Mouse (Mus musculus): ENCODE data around the gene Gm5475. TPM values are rescaled to one million over a fixed set of nuclear protein-coding genes. Genes with fewer than 3 reads are reported as not detected.

Gm5475 gene
- total RNA-seq, 2 experiments from 2014 or later = not detected

DNA sequence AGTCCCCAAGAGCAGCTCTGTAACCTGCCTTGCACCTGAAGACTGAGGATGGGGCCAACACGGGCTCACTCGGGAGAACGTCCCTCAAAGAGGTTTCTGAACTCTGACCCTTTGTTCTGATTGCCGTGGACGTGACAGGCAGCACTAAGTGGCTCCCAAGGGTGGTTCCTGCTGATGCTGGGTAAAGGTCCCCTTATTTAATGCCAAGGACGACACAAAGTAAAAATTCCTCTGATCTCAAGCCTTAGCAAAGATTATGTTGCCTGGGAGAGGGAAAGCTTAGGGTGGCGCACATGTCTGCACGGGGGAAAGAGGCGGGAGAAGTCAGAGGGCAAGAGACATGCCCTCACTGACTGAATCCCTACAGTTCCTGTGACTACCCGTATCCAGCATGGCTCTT lies 14.6 kb downstream of the Gm5475 start:
- DNase-seq (ENCODE audit: low spot score in 2 of 2) = no peak
- Histone ChIP-seq H3K27ac (no peak overlapping the region), H3K4me3 (no peak overlapping the region)
- TF ChIP-seq CTCF (conservative IDR thresholded peaks at IDR 0.05) = no peak

DNA sequence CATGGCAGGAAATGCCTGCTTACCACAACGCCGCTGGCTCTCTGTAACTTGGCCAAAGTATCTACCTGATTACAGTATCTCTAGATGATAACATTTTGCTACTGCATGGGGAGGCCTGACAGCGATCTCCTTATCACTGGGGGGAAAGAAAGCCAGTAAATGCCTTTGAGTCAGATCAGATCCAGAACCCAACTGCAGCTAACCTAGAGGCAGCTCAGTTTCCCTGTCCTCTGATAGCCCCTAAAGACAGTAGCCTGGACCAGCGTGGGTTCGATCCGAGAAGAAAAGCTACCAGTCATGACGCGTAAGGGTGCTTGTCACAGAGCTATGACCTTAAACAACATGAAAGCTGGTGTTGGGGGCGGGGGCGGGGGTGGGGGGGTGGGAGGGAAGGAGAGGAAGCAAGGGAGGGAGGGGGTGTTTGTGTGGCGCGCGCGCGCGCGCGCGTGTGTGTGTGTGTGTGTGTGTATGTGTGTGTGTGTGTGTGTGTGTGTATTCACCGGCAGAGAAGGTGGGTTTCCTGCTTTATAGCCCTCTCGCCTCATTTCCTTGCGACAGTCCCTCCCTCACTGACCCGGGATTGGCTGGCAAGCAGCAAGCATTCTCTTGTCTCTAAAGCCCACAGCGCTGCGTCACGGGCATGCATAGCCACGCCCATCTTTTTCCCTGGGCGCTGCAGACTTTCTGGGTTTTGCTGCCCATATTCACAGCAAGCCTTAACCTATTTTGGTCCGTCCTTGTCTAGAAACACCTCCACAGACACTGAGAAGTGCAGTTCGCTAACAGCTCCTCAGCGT lies 21.4 kb downstream of the Gm5475 start:
- H3K27ac ChIP-seq = peak overlapping the region; percentile 84
- H3K4me3 ChIP-seq = peak overlapping the region; percentile 55
- no peak; the same call in 1 of the 2 replicates for TF ChIP-seq CTCF (conservative IDR thresholded peaks at IDR 0.05)
- peak; percentile 79 to 90 for DNase-seq (ENCODE audit: low spot score in 2 of 2)

DNA sequence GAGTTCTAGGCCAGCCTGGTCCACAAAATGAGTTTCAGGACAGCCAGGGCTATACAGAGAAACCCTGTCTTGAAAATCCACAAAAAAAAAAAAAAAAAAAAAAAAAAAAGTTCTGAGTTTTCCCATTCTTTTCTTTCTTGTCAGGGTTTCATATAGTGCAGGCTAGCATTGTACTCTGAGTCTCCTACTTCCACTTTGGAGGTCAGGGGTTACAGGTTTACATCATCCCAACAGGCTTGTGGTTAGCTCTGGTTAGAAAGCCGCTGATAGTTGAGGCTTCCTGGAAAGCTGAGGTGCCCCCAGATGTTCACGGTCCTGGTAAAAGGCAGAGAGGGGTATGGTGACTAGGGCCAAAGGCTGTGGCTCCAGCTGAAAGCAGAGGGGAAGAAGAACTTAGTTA lies 24.9 kb downstream of the Gm5475 start:
- TF ChIP-seq CTCF (conservative IDR thresholded peaks at IDR 0.05) = no peak
- Histone ChIP-seq H3K27ac (no peak overlapping the region), H3K4me3 (no peak overlapping the region)
- DNase-seq (ENCODE audit: low spot score in 2 of 2) = no peak

DNA sequence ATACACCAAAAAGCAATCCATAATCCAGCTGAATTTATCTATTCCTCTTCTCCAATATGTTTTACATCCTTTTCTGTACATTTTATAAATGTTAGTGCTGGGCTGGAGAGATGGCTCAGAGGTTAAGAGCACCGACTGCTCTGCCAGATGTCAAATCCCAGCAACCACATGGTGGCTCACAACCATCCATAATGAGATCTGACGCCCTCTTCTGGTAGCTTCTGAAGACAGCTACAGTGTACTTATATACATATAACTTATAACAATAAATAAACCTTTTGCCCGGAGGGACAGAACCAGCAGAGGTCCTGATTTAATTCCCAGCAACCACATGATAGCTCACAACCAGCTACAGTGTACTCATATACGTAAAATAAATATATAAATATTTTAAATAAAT lies 26.6 kb downstream of the Gm5475 start:
- no peak for DNase-seq (ENCODE audit: low spot score in 2 of 2)

DNA sequence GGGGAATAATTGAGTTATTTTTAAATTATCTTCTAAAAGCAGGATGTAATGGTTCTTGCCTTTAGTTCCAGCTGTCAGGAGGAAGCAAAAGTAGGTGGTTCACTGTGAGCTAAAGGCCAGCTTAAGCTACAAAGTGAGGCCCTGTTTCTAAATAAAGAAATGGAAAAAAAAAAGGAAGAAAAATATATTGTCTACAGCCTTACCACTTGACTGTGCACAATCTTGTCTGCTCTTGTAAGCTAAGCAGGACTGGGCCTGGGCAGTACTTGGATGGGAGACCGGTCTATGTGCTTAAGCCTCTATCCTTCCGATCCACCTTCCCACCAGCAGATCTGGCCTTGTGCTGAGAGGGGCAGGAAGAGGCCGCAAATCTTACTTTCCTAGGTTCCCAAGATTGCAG lies 27.5 kb downstream of the Gm5475 start:
- H3K27ac ChIP-seq = no peak overlapping the region
- no peak for TF ChIP-seq CTCF (conservative IDR thresholded peaks at IDR 0.05)
- H3K4me3 ChIP-seq = no peak overlapping the region
- no peak for DNase-seq (ENCODE audit: low spot score in 2 of 2)

More for the DNA sequence above, 26.6 kb downstream of the Gm5475 start:
- H3K27ac ChIP-seq = no peak overlapping the region
- no peak; the same call in 1 of the 2 replicates for TF ChIP-seq CTCF (conservative IDR thresholded peaks at IDR 0.05)
- no peak overlapping the region for H3K4me3 ChIP-seq

DNA sequence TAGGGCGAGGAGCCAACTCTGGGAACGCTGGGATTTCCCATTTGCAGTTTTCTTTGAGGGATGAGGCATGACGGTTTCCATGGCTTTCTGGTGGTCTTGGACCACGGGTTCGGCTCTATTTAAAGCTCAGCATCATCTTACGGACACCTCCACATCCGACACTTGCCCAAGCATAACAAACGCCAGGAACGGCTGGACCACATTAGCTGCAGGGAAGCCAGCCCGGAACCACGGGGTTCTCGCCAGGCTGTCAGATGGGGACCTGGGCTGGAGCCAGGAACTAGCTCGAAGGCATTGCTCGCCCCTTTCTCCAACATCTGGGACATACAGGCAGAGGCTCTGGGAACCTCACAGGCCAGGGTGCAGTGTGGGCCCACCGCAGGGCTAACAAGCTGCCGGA lies 29.3 kb downstream of the Gm5475 start:
- TF ChIP-seq CTCF (conservative IDR thresholded peaks at IDR 0.05) = no peak
- Histone ChIP-seq H3K27ac (peak overlapping the region; percentile 25; the same call in 1 of the 2 replicates), H3K4me3 (peak overlapping the region; percentile 39)
- DNase-seq (ENCODE audit: low spot score in 2 of 2) = peak in 1 of 2 experiments; percentile 58

DNA sequence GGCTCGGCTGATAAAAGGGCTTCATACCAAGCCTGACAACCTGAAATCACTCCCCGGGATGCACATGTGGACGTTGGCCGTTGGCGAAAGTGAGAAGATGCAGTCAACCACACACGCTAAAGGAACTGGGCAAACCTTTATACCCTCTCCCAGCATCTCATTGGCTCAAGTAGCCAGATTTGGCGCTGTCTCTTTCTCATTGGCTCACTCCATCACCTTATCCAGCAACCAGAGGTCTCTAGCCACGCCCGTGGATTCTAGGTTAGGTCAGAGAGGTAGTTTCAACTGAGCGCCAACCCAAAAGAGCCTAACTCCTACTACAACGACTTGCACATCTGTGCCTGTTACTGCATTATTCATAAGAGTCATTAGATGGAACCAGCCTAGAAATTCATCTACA lies 30.5 kb downstream of the Gm5475 start:
- H3K4me3 ChIP-seq = no peak overlapping the region
- H3K27ac ChIP-seq = no peak overlapping the region
- no peak for TF ChIP-seq CTCF (conservative IDR thresholded peaks at IDR 0.05)
- no peak for DNase-seq (ENCODE audit: low spot score in 2 of 2)

DNA sequence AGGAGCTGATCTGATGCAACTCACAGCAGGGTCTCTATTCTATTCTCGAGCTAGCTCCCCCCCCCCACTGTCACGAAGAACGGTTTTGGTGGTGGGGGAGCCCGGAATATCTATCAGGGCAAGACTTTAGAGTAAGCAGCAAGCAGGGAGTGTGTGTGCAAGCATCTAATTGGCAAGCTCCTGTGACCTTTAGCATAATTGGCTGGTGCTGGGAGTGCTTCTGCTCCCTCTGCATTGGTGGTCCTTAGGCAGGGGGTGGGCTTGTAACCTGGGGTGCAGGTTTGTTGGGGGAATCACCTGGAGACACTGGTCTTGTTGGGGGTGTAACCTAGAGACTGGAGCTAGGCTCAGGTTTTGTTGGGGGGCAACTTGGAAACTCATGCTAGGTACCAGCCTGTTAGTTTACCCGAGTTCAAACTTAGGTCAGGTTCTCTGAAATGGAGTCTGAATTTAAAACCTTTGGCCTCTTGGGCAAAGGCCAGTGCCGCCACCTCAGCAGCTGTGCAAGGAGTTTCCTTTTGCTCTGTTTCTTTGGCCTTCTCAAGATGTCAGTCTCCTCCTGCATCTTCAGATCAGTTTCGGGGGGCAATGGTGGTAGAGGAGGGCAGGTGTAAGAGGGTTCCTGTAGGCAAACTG lies 34.5 kb downstream of the Gm5475 start:
- no peak for TF ChIP-seq CTCF (conservative IDR thresholded peaks at IDR 0.05)
- H3K27ac ChIP-seq = no peak overlapping the region
- no peak overlapping the region for H3K4me3 ChIP-seq
- DNase-seq (ENCODE audit: low spot score in 2 of 2) = no peak

DNA sequence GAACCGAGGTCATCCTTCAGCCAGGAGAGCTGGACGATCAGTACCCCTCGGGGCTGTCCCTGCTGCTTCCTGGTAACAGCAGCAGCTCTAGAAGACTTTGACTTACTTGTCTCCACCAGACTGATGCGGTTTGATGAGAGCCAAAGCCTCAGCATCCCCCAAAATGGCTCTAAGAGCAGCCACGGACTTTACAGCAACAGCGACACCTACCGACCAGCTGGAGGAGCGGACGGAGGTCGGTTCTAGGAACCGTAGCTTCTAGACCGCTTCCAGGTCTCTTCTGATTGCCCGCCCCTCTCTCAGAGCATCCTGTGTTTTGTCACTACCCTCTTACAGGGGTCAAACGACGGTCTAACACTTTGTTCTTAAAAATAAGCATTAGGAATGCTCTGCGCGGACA lies 35.4 kb downstream of the Gm5475 start:
- DNase-seq (ENCODE audit: low spot score in 2 of 2) = peak; percentile 54 to 74
- Histone ChIP-seq H3K27ac (no peak overlapping the region), H3K4me3 (no peak overlapping the region; the same call in 1 of the 2 replicates)
- peak; percentile 95 for TF ChIP-seq CTCF (conservative IDR thresholded peaks at IDR 0.05)

DNA sequence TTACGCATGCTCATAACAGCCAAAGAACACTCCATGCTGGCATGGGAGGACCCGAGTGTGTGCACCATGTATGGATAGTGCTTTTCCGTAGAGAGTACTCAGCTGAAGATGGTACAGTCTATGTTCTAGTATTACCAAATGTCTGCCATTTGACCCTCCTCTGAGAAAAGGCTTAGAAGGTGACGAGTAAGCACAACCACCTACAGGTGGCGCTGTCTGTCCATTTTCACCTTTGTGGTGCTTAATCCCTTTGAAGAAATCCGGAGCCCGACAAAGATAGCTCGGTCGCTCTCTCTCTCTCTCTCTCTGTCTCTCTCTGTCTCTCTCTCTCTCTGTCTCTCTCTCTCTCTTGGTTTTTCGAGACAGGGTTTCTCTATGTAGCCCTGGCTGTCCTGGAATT lies 36.1 kb downstream of the Gm5475 start:
- peak in 1 of 2 experiments; percentile 58 for DNase-seq (ENCODE audit: low spot score in 2 of 2)
- Histone ChIP-seq H3K27ac (no peak overlapping the region), H3K4me3 (no peak overlapping the region)
- TF ChIP-seq CTCF (conservative IDR thresholded peaks at IDR 0.05) = peak; percentile 71

DNA sequence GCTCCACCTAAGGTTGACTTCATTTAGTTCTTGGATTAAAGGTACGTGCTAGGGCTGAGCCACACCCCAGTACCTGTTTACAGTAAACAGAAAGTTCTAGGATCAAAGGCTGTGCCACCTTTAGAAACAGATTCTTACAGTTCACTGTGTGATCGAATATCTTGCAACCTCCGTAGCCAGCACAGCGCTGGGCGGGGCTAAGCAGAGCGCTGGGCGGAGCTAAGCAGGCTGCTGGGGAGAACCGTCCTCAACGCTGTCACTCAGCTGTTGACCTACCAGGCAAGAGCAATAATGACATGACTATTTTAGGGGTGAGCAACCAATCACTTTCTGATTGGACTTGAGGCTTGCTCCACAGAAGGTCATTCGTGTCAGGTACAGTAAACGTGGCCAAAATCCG lies 39.0 kb downstream of the Gm5475 start:
- DNase-seq (ENCODE audit: low spot score in 2 of 2) = no peak
- H3K27ac ChIP-seq = no peak overlapping the region
- no peak overlapping the region for H3K4me3 ChIP-seq
- TF ChIP-seq CTCF (conservative IDR thresholded peaks at IDR 0.05) = no peak

DNA sequence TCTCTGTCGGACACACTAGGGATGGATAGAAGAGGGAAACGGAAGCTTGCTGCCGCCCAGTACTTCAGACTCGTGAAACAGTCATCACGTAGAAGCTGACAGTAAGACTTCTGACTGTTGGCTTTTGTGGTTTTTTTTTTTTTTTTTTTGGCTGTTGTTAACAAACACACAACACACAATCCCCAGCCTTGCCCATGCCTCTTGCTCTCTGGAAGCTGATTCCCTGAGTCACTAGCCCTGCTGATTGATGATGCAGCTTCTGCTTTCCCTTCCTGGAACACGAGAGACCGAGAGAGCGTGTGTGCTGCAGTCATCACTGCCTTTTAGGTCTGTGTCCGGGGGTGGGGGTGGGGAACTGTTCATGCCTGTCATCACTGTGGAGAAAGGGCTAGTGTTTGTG lies 39.7 kb downstream of the Gm5475 start:
- TF ChIP-seq CTCF (conservative IDR thresholded peaks at IDR 0.05) = no peak
- DNase-seq (ENCODE audit: low spot score in 2 of 2) = no peak
- H3K27ac ChIP-seq = no peak overlapping the region
- H3K4me3 ChIP-seq = no peak overlapping the region

DNA sequence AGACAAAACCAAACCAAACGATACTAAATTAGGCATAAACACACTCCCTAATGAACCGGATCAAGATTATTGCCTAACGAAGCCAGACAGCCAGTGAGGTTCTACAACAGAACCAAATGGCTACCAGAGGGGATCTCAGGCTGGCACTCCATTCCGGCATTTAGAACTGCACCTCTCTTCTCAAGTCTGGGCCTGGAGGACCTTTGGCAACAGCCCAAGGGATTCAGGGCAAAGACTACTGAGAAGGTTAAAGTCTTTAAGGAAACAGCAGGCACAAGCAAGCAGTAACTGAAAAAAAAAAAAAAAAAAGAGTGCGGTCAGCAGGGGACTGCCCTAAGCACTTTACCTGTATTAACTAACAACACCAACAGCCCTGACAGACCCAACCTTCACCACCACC lies 40.1 kb downstream of the Gm5475 start:
- Histone ChIP-seq H3K4me3 (no peak overlapping the region), H3K27ac (no peak overlapping the region)
- no peak for TF ChIP-seq CTCF (conservative IDR thresholded peaks at IDR 0.05)
- no peak for DNase-seq (ENCODE audit: low spot score in 2 of 2)

DNA sequence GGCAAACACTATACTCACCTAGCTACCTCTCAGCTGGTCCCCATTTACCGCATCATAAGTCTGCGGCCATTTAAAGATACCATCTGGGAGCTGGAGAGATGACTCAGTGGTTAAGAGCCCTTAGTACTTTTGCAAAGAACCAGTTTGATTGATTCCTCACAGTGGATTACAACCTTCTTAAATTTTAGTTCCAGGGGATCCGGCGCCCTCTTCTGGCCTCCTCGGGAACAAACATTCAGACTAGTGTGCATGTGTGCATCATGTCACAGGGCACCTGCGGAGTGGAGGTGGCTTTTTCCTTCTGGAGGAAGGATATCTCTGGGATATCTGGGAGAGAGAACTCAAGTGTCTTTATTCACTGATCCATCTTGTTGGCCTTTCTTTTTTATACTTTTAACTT lies 41.8 kb downstream of the Gm5475 start:
- peak; percentile 87 for TF ChIP-seq CTCF (conservative IDR thresholded peaks at IDR 0.05)
- peak; percentile 75 to 76 for DNase-seq (ENCODE audit: low spot score in 2 of 2)
- no peak overlapping the region for H3K27ac ChIP-seq
- no peak overlapping the region for H3K4me3 ChIP-seq

Measured in layer of hippocampus, adult 2 months (tissue).